Mouse (Mus musculus): ENCODE measurements at regions not wholly inside any gene's neighbourhood (a gene's known extent, or its start where the extent isn't known, plus 50 kb on each side); places are given as distances from the start of the nearest gene placed in this dataset.

DNA sequence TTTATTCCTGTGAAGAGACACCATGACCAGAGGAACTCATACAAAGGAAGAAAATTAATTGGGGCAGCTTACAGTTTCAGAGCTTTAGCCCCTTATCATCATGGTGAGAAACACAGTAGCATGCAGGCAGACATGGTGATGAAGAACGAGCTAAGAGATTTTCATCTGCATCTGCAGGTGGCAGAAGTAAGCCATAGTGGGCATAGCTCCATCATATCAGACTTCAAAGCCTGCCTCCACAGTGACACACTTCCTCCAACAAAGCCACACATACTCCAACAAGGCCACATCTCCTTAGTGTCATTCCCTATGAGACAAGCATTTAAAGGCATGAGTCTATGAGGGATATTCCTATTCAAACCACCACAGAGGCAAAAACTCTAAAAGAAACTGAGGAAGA, 800.7 kb upstream of the Pcdh9 start:
- no peak for TF ChIP-seq CTCF (IDR thresholded peaks at IDR 0.05; ENCODE audit: low read depth)
- H3K4me1 ChIP-seq (ENCODE audit: insufficient read depth): no peaks in the 10 kb centered on the region
- WGBS: 66% methylated on average over 1 of the region's 1 CpGs
- H3K27ac ChIP-seq (ENCODE audit: low read depth): no peak overlapping the region
- H3K4me3 ChIP-seq (ENCODE audit: low read depth, low read length): no peak overlapping the region
- H3K36me3 ChIP-seq (ENCODE audit: insufficient read depth): no peaks in the 10 kb centered on the region
- no peaks in the 10 kb centered on the region for H3K27me3 ChIP-seq (ENCODE audit: insufficient read depth, low read length)
- DNase-seq (no peak), ATAC-seq (ENCODE audit: insufficient read depth) (no peak)
- H3K9ac ChIP-seq: no peak overlapping the region
- H3K4me2 ChIP-seq: no peak overlapping the region
- H3K9me3 ChIP-seq (ENCODE audit: low read depth, low read length): no peaks in the 10 kb centered on the region

DNA sequence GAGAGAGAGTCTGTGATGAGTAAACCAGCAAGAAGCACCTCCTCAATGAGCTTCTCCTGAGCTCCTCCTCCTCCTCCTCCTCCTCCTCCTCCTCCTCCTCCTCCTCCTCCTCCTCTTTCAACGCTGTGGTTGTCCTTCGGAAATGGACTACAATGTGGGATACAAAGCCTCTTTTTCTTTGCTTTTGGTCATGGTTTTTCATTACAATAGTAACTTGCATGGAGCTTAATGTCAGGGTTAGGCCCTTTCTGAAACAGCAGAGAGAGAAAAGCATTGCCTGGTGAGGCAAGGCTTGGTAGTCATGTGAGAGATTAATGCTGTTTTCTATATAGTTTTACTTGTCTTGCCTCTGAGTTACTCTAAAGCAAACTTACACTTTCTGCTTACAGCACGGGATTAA, 787.2 kb upstream of the Pcdh9 start:
- DNase-seq (no peak), ATAC-seq (ENCODE audit: insufficient read depth) (no peak)
- no peaks in the 10 kb centered on the region for H3K27me3 ChIP-seq (ENCODE audit: insufficient read depth, low read length)
- H3K36me3 ChIP-seq (ENCODE audit: insufficient read depth): no peaks in the 10 kb centered on the region
- H3K4me2 ChIP-seq: no peak overlapping the region
- 84% methylated on average over 2 of the region's 3 CpGs for WGBS
- no peak for TF ChIP-seq CTCF (IDR thresholded peaks at IDR 0.05; ENCODE audit: low read depth)
- H3K4me3 ChIP-seq (ENCODE audit: low read depth, low read length): no peak overlapping the region
- no peak overlapping the region for H3K9ac ChIP-seq
- no peaks in the 10 kb centered on the region for H3K9me3 ChIP-seq (ENCODE audit: low read depth, low read length)
- no peak overlapping the region for H3K27ac ChIP-seq (ENCODE audit: low read depth)
- H3K4me1 ChIP-seq (ENCODE audit: insufficient read depth): no peaks in the 10 kb centered on the region

DNA sequence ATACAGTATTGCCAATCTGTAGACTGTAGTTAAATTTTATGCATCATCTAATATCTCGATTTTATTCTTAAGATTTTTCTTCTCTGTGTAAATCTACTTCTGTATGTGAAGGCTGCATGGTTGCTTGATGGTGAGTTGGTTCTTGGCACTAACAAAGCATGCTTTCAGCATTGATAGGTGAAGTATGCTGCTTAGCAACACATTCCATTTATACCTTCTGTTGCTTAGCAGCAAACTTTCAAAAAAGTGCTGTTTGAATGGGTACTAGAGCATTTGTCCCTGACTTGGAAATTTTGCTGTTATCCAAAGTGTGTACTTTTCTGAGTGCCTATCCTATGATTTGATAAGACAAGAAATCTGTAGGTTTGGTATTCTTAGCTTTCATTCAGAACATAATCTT, 763.1 kb upstream of the Pcdh9 start:
- Histone ChIP-seq H3K27ac (ENCODE audit: low read depth) (no peak overlapping the region), H3K4me2 (no peak overlapping the region), H3K4me1 (ENCODE audit: insufficient read depth) (no peaks in the 10 kb centered on the region), H3K4me3 (ENCODE audit: low read depth, low read length) (no peak overlapping the region), H3K9me3 (ENCODE audit: low read depth, low read length) (no peaks in the 10 kb centered on the region), H3K9ac (no peak overlapping the region), H3K27me3 (ENCODE audit: insufficient read depth, low read length) (no peaks in the 10 kb centered on the region), H3K36me3 (ENCODE audit: insufficient read depth) (no peaks in the 10 kb centered on the region)
- 53% methylated on average over 1 of the region's 1 CpGs for WGBS
- peak; percentile 44; the same call in 1 of the 2 replicates for ATAC-seq (ENCODE audit: insufficient read depth)
- TF ChIP-seq CTCF (IDR thresholded peaks at IDR 0.05; ENCODE audit: low read depth): no peak
- DNase-seq: peak; percentile 12

DNA sequence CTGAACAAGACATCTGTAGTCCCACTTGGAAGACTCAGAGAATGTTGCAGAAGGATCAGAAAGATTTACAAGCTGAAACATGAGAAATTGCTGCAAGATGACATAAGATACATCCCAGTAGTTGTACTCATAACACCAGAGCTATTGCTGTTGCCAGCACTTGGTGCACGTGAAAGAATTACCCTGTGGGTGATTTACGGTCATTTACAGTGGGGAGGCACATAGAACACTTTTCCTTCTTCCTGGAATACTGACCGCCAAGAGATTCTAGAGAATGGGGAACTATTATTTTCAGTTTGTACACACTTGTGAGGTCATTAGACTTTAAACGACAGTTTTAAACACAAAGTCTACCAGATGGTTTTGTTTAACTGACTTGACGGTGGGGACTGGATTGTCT, 724.5 kb upstream of the Pcdh9 start:
- no peak for TF ChIP-seq CTCF (IDR thresholded peaks at IDR 0.05; ENCODE audit: low read depth)
- Histone ChIP-seq H3K27me3 (ENCODE audit: insufficient read depth, low read length) (no peaks in the 10 kb centered on the region), H3K27ac (ENCODE audit: low read depth) (no peak overlapping the region), H3K9ac (no peak overlapping the region), H3K9me3 (ENCODE audit: low read depth, low read length) (no peaks in the 10 kb centered on the region), H3K4me1 (ENCODE audit: insufficient read depth) (no peaks in the 10 kb centered on the region), H3K36me3 (ENCODE audit: insufficient read depth) (no peaks in the 10 kb centered on the region), H3K4me2 (no peak overlapping the region), H3K4me3 (ENCODE audit: low read depth, low read length) (no peak overlapping the region)
- 52% methylated on average over 5 of the region's 5 CpGs for WGBS
- ATAC-seq (ENCODE audit: insufficient read depth): no peak
- peak; percentile 18 for DNase-seq

Measured in lung, embryonic 14.5 days (tissue).